ENCODE assay signal across 9 mouse cellular contexts in genomic region chr5:125133651-125134050, GRCm38 (mm10). TPM values are rescaled to one million over a fixed set of nuclear protein-coding genes. Genes with fewer than 3 reads are reported as not detected.
DNase-seq lines count a peak whose midpoint lies in the region; ATAC-seq lines count a peak whose summit lies in the region.
"Had no signal": no experiment of that assay in that cellular context is flagged by ENCODE, and none has a peak within 500 bp of the region (broad histone marks: within the 10 kb centered on the region; RNA-seq: fewer than 3 reads in every experiment).

No protein-coding gene starts in this region.

- ATAC-seq in intestine, embryonic 14.5 days (replicated peaks; ENCODE audit: low FRiP score, low TSS enrichment, low read depth), result no peak
- no peak for ATAC-seq in intestine, embryonic 15.5 days
- ATAC-seq in limb, embryonic 13.5 days (ENCODE audit: low FRiP score, low read depth), result no peak
- ATAC-seq in activated CD4-positive, CD25-positive, alpha-beta regulatory T cell, adult 4 months, result no peak

- H3K9me3 ChIP-seq in intestine, embryonic 14.5 days (ENCODE audit: control insufficient read depth, low read length), result no peaks in the 10 kb centered on the region
- no peaks in the 10 kb centered on the region for H3K9me3 ChIP-seq in intestine, embryonic 15.5 days
- H3K9me3 ChIP-seq in forebrain, embryonic 10.5 days, result no peaks in the 10 kb centered on the region
- H3K9me3 ChIP-seq in limb, embryonic 13.5 days, result no peaks in the 10 kb centered on the region

- H3K4me2 ChIP-seq in intestine, embryonic 14.5 days (ENCODE audit: low read length), result no peak overlapping the region
- no peak overlapping the region for H3K4me2 ChIP-seq in intestine, embryonic 15.5 days (replicated peaks)
- H3K4me2 ChIP-seq in limb, embryonic 13.5 days (replicated peaks), result no peak overlapping the region

- H3K4me1 ChIP-seq in intestine, embryonic 14.5 days (replicated peaks; ENCODE audit: control insufficient read depth, insufficient read depth, low read length), result peaks cover 62% of the 10 kb centered on the region
- H3K4me1 ChIP-seq in intestine, embryonic 15.5 days (replicated peaks), result peaks cover 87% of the 10 kb centered on the region
- peaks cover 98% of the 10 kb centered on the region for H3K4me1 ChIP-seq in forebrain, embryonic 10.5 days
- peaks cover 93% of the 10 kb centered on the region for H3K4me1 ChIP-seq in limb, embryonic 13.5 days

- peak overlapping the region; percentile 84; the same call in 1 of the 2 replicates for H3K27ac ChIP-seq in intestine, embryonic 14.5 days (ENCODE audit: low read depth)
- H3K27ac ChIP-seq in intestine, embryonic 15.5 days, result no peak overlapping the region
- peak overlapping the region; percentile 95 for H3K27ac ChIP-seq in forebrain, embryonic 10.5 days
- peak overlapping the region; percentile 88; the same call in 1 of the 2 replicates for H3K27ac ChIP-seq in limb, embryonic 13.5 days

- no peak for DNase-seq in intestine, embryonic 14.5 days (ENCODE audit: low spot score)
- DNase-seq in R1 (ENCODE audit: low read depth, low spot score), result peak; percentile 71
- no peak for DNase-seq in forebrain, embryonic 10.5 days (ENCODE audit: extremely low spot score, low spot score)
- DNase-seq in right cerebral cortex, adult 2 months (ENCODE audit: low spot score in 2 of 2), result no peak
- DNase-seq in thymus, postnatal 10 days (ENCODE audit: low spot score in 2 of 2), result no peak
- DNase-seq: right cerebral cortex, postnatal 4 days had no signal

- WGBS in intestine, embryonic 14.5 days, result 47% methylated on average over 4 of the region's 4 CpGs
- WGBS in intestine, embryonic 15.5 days, result 54% methylated on average over 4 of the region's 4 CpGs
- WGBS in forebrain, embryonic 10.5 days, result 78% methylated on average over 4 of the region's 4 CpGs
- 68% methylated on average over 4 of the region's 4 CpGs for WGBS in limb, embryonic 13.5 days

- no peak overlapping the region for H3K9ac ChIP-seq in intestine, embryonic 14.5 days (ENCODE audit: low read length)
- H3K9ac ChIP-seq in intestine, embryonic 15.5 days, result no peak overlapping the region
- H3K9ac ChIP-seq in limb, embryonic 13.5 days, result no peak overlapping the region

- H3K27me3 ChIP-seq in intestine, embryonic 14.5 days (replicated peaks; ENCODE audit: control insufficient read depth, insufficient read depth, low read length), result no peaks in the 10 kb centered on the region
- H3K27me3 ChIP-seq in intestine, embryonic 15.5 days (replicated peaks), result no peaks in the 10 kb centered on the region
- H3K27me3 ChIP-seq in forebrain, embryonic 10.5 days (ENCODE audit: poor library complexity, severe bottlenecking), result no peaks in the 10 kb centered on the region
- H3K27me3 ChIP-seq in limb, embryonic 13.5 days, result no peaks in the 10 kb centered on the region

- no peak overlapping the region for H3K4me3 ChIP-seq in intestine, embryonic 14.5 days (ENCODE audit: low read depth, low read length)
- no peak overlapping the region for H3K4me3 ChIP-seq in intestine, embryonic 15.5 days (replicated peaks)
- no peak overlapping the region for H3K4me3 ChIP-seq in forebrain, embryonic 10.5 days
- H3K4me3 ChIP-seq in limb, embryonic 13.5 days, result no peak overlapping the region

- no peaks in the 10 kb centered on the region for H3K36me3 ChIP-seq in intestine, embryonic 14.5 days (ENCODE audit: control insufficient read depth, insufficient read depth, low read length)
- no peaks in the 10 kb centered on the region for H3K36me3 ChIP-seq in intestine, embryonic 15.5 days
- H3K36me3 ChIP-seq in forebrain, embryonic 10.5 days (replicated peaks), result peaks cover 15% of the 10 kb centered on the region
- no peaks in the 10 kb centered on the region for H3K36me3 ChIP-seq in limb, embryonic 13.5 days

RNA-seq across cellular contexts. Expression of gene Ncor2, which starts 45.4 kb away (rescaled TPM):
- 26.1 and 27.5 TPM in 2 replicates for polyA plus RNA-seq in intestine, embryonic 14.5 days (2014; fragmentation: Nextera tagmentation; extraction: Ambion mirVana)
- 19.9 and 20.0 TPM in 2 replicates for polyA plus RNA-seq in intestine, embryonic 15.5 days (2015; fragmentation: Nextera tagmentation; extraction: Ambion mirVana)
- polyA plus RNA-seq in forebrain, embryonic 10.5 days (2016; fragmentation: Nextera tagmentation; extraction: Ambion mirVana), result 15.7 and 17.8 TPM in 2 replicates
- polyA plus RNA-seq in limb, embryonic 13.5 days (2015; fragmentation: Nextera tagmentation; extraction: Ambion mirVana), result 33.9 and 34.9 TPM in 2 replicates
- 1 to 10 TPM; 2.9 to 8.0 TPM for polyA plus RNA-seq in activated CD4-positive, CD25-positive, alpha-beta regulatory T cell, adult 4 months (2017; shearing (Covaris generic))
